Mouse (Mus musculus) large intestine, adult 2 months (tissue): Measurements from ENCODE around the gene Pign. TPM values are rescaled to one million over a fixed set of nuclear protein-coding genes. Genes with fewer than 3 reads are reported as not detected.

Source experiments
- DNase-seq: peaks from one replicate; pipeline ENCODE4 v3.0.0-alpha.2; 2012; ENCODE audit warnings: low read depth, low spot score
- WGBS: fragments of 180-500 bp; shearing (Covaris S2); methylation state at CpG from one replicate; pipeline ENCODE4 v1.1.7; 2018; 5-methylcytosine and 5-hydroxymethylcytosine counted together
- polyA plus RNA-seq: library from polyadenylated mRNA; depleted of rRNA; stranded (reverse); fragments of >200 nt; gene quantifications from 2 replicates; pipeline ENCODE4 v1.2.3, GENCODE M21; 2012; rRNA removed

Gene Pign
- polyA plus RNA-seq, 1 experiment: 9.1 TPM

GRCm38 (mm10) chr1:105580909-105581308, 82.6 kb downstream of the Pign start:
- WGBS: 65% methylated on average over 2 of the region's 2 CpGs
- DNase-seq: no peak

GRCm38 (mm10) chr1:105566051-105566450, 97.4 kb downstream of the Pign start:
- no peak for DNase-seq
- 76% methylated on average over 3 of the region's 3 CpGs for WGBS

DNA sequence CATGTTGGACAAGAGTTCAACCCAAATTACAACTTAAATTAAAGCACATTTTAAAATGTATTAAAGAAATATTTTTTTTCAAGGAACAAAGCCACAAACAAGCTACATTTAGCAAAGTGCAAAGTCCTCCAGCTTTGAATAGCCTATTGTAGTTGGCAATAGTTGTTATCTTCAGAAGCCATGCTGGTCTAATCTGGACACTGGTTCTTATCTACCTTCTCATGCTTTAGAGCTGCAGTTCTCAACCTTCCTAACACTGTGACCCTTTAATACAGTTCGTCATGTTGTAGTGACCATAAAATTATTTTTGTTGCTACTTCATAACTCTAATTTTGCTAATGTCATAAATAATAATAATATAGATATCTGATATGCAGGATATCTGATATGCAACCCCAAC, 99.2 kb downstream of the Pign start:
- 97% methylated on average over 1 of the region's 1 CpGs for WGBS
- no peak for DNase-seq

DNA sequence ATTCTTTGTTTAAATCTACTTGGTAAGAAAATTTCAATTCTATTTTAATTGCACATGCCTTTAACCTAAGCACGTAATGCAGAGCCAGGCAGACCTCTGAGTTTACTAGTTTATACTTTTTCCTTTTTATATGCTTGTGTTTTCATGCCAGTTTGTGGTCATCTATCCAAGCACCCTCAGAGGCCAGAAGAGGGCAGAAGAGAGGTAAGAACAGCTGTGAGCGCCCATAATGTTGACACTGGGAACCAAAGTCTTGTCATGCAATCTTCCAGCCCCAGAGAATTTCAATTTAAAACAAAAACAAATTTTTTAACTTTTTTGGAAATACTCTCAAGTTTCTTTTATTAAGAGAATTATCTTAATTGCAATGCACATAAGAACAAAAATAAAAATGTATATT, 99.7 kb downstream of the Pign start:
- WGBS: 91% methylated on average over 2 of the region's 2 CpGs
- no peak for DNase-seq

DNA sequence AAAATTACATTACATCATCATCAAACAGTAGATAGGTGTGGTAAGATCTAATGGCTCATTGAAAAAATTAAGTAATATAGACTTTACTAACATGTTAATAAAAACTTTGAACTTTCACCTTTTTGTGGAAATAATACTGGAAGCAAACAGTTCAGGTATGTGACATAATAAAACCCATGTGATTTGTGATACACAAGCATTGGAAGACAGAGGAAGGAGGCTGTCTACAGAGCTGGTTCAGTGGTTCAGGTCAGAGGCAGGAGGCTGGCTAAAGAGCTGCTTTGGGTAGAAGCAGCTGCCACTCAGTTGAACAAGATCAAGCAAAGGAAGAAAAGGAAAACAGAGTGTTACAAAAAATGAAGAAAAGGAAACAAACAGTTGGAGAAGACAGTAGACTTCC, 107.4 kb downstream of the Pign start:
- no peak for DNase-seq

GRCm38 (mm10) chr1:105555192-105555718, 108.2 kb downstream of the Pign start:
- DNase-seq: no peak
- 50% methylated on average over 1 of the region's 1 CpGs for WGBS

GRCm38 (mm10) chr1:105553130-105553529, 110.3 kb downstream of the Pign start:
- no peak for DNase-seq
- 90% methylated on average over 3 of the region's 3 CpGs for WGBS

- DNase-seq: no peak
Measured at GRCm38 (mm10) chr1:105550163-105550562, 113.3 kb downstream of the Pign start.

DNA sequence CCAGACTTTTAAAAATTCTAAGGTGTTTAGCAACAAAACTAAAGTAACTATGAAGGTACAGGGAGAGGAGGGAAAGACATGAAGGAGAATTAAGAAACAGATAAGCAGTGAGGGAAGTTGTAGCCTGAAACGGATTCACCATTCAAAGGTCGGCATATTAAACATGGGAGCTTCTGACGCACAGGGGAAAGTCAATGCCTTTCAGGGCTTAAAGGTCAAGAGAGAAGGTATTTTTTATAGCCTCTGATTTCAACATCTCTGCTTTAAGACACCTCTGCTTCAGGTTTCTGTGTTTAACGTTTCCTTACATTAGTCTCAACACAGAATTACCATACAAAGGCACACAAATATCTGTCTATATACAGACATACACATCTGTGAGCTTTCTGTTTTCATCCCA, 113.8 kb downstream of the Pign start:
- DNase-seq: peak; percentile 14
- WGBS: 49% methylated on average over 4 of the region's 4 CpGs

DNA sequence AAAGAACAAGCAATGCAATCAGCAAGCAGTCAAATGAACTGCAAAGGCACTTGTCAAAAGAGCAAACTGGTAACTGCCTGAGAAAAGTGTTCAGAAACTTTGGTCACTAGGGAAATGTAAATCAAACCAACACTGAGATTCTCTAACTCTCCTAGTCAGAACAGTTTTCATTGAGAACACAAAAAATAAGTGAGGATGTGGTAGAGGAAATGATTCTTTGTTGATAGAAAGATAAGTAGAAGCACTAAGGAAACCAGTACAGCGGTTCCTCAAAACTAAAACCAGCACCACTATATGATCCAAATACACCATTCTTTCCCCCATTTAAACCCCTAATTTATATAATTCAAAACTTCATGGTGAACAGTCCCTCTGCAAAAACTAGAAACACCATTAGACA, 120.4 kb downstream of the Pign start:
- 92% methylated on average over 1 of the region's 1 CpGs for WGBS
- no peak for DNase-seq

GRCm38 (mm10) chr1:105523768-105524167, 139.7 kb downstream of the Pign start:
- DNase-seq: no peak
- 65% methylated on average over 2 of the region's 2 CpGs for WGBS

- WGBS: 82% methylated on average over 2 of the region's 2 CpGs
- no peak for DNase-seq
Measured at GRCm38 (mm10) chr1:105522321-105522720, 141.2 kb downstream of the Pign start.

- no peak for DNase-seq
Measured at GRCm38 (mm10) chr1:105518101-105518500, 145.4 kb downstream of the Pign start.

GRCm38 (mm10) chr1:105507116-105507515, 156.4 kb downstream of the Pign start:
- 83% methylated on average over 1 of the region's 1 CpGs for WGBS
- no peak for DNase-seq

DNA sequence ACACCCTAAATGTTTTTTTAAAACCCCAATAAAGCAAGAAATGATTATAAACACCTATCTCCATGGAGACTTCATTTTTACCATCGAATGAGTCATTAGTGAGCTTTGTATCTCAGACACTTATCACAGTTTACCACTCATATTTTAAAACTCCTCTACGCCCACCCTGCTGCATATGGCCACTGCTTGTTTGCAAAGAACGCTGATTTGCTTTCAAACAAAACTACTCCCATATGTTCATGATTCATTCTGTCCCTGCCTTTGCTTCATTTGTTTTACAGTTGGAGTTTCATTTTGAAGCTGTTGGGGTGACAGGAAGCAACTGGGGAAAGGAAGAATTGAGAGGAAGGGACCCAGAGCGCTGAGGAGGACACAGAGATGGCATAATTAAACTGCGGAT, 170.9 kb downstream of the Pign start:
- DNase-seq: no peak
- WGBS: 56% methylated on average over 5 of the region's 5 CpGs

GRCm38 (mm10) chr1:105489456-105489855, 174.0 kb downstream of the Pign start:
- WGBS: 93% methylated on average over 3 of the region's 3 CpGs
- DNase-seq: no peak

DNA sequence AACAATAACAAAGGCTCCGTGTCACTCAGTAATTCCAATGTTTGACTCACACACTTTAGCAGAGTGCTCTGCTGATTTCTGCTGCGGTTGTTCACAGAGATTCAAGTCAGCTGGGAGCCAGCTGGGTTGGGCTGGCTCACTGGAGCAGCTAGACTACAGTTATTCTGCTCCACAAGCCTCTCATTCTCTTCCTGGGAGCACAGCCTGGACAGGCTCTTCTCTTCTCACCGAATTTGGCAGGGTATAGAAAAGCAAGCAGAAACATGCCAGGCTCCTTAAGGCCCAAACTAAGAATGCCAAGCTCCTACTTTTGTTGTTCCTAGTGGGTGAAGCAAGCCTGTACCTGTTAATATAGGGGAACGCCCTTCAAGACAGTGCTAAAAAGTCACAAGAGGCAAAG, 176.4 kb downstream of the Pign start:
- WGBS: 53% methylated on average over 4 of the region's 4 CpGs

More for the DNA sequence above, 176.4 kb downstream of the Pign start:
- DNase-seq: no peak

Other genes starting within 250 kb of the Pign start
- 14.1 and 20.7 TPM in 2 replicates for gene Relch, start 184 bp upstream of the Pign start, polyA plus RNA-seq
- gene Tnfrsf11a, start 117.0 kb upstream of the Pign start, polyA plus RNA-seq: 23.4 and 30.6 TPM in 2 replicates